Mouse (Mus musculus) midbrain, embryonic 11.5 days (tissue): ENCODE results near the gene Fam89b. TPM values are rescaled to one million over a fixed set of nuclear protein-coding genes. Genes with fewer than 3 reads are reported as not detected.
A peak's percentile ranks its signal among the peaks of the same experiment; 100 is the strongest.

Experiments used
- ATAC-seq: fragments of 200-750 bp; cut with Nextera tagmentation; 2 replicates; pipeline ENCODE4 v1.8.0; 2017; ENCODE audit warnings: moderate TSS enrichment, moderate library complexity; ENCODE audit not compliant: low FRiP score
- DNase-seq: peaks from one replicate; pipeline ENCODE4 v3.0.0; 2015; ENCODE audit warnings: low spot score; ENCODE audit errors: missing footprints
- H3K27ac ChIP-seq: fragments of 300-500 bp; sonication (generic); 2 replicates; pipeline ENCODE4 v1.5.1; 2014; ENCODE audit warnings: low read depth, low read length
- H3K27me3 ChIP-seq: fragments of 300-500 bp; sonication (generic); 2 replicates; pipeline ENCODE4 v1.6.1; 2014; ENCODE audit warnings: mild to moderate bottlenecking, low read length, moderate library complexity, mixed read lengths; ENCODE audit not compliant: control insufficient read depth, insufficient read depth
- H3K36me3 ChIP-seq: fragments of 300-500 bp; sonication (generic); 2 replicates; pipeline ENCODE4 v1.6.1; 2014; ENCODE audit warnings: mild to moderate bottlenecking, low read length, moderate library complexity, mixed read lengths; ENCODE audit not compliant: control insufficient read depth, insufficient read depth
- H3K4me1 ChIP-seq: fragments of 300-500 bp; sonication (generic); 2 replicates; pipeline ENCODE4 v1.6.1; 2014; ENCODE audit warnings: low read length; ENCODE audit not compliant: control insufficient read depth, insufficient read depth
- H3K4me2 ChIP-seq: fragments of 300-500 bp; sonication (generic); 2 replicates; pipeline ENCODE4 v1.6.1; 2014; ENCODE audit warnings: mild to moderate bottlenecking, moderate library complexity
- H3K4me3 ChIP-seq: fragments of 300-500 bp; sonication (generic); 2 replicates; pipeline ENCODE4 v1.5.1; 2014; ENCODE audit warnings: low read depth, low read length
- H3K9ac ChIP-seq: fragments of 300-500 bp; sonication (generic); 2 replicates; pipeline ENCODE4 v1.6.1; 2014; ENCODE audit warnings: low read length
- H3K9me3 ChIP-seq: fragments of 300-500 bp; sonication (generic); 2 replicates; pipeline ENCODE4 v1.6.1; 2016; ENCODE audit warnings: low read length; ENCODE audit not compliant: control insufficient read depth
- WGBS: fragments of 180-500 bp; shearing (Covaris S2); extraction: QIAGEN DNeasy Blood & Tissue Kit; methylation state at CpG from one replicate; pipeline ENCODE4 v1.1.7; 2014; 5-methylcytosine and 5-hydroxymethylcytosine counted together
- polyA plus RNA-seq: library from polyadenylated mRNA; unstranded; fragments of >200 nt; fragmentation: Nextera tagmentation; extraction: Ambion mirVana; gene quantifications from 2 replicates; pipeline ENCODE4 v1.2.1, GENCODE M21; 2014

The Fam89b gene
- polyA plus RNA-seq, 1 experiment from 2014 or later, result 158 TPM

DNA sequence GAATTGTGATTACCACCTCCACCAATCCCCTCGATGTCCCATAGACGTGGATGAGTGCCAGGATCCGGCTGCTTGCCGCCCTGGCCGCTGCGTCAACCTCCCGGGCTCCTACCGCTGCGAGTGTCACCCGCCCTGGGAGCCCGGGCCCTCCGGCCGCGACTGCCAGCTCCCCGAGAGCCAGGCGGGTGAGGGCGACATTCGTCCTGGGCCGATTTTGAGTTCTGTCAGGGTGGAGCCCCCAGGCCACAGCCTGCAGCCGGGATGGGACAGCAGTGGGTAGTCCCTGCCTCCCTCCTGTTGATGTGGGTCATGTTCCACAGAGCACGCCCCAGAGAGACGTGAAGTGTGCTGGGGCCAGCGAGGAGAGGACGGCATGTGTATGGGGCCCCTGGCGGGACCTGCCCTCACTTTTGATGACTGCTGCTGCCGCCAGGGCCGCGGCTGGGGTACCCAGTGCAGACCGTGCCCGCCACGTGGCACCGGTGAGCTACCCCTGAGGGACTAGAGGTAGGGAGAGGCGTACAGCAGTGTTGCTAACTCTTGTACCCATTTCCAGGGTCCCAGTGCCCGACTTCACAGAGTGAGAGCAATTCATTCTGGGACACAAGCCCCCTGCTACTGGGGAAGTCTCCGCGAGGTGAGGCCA lies 27.7 kb upstream of the Fam89b start:
- peak; percentile 88 for DNase-seq
- peak; percentile 33; the same call in 1 of the 2 replicates for ATAC-seq
- 13% methylated on average over 34 of the region's 36 CpGs for WGBS
- Histone ChIP-seq H3K27me3 (peaks cover 26% of the 10 kb centered on the region), H3K9me3 (no peaks in the 10 kb centered on the region), H3K4me3 (peak overlapping the region; percentile 18; the same call in 1 of the 2 replicates), H3K4me2 (peak overlapping the region; percentile 45), H3K4me1 (peaks cover 11% of the 10 kb centered on the region), H3K27ac (no peak overlapping the region), H3K36me3 (peaks cover 8% of the 10 kb centered on the region), H3K9ac (peak overlapping the region; percentile 56)

DNA sequence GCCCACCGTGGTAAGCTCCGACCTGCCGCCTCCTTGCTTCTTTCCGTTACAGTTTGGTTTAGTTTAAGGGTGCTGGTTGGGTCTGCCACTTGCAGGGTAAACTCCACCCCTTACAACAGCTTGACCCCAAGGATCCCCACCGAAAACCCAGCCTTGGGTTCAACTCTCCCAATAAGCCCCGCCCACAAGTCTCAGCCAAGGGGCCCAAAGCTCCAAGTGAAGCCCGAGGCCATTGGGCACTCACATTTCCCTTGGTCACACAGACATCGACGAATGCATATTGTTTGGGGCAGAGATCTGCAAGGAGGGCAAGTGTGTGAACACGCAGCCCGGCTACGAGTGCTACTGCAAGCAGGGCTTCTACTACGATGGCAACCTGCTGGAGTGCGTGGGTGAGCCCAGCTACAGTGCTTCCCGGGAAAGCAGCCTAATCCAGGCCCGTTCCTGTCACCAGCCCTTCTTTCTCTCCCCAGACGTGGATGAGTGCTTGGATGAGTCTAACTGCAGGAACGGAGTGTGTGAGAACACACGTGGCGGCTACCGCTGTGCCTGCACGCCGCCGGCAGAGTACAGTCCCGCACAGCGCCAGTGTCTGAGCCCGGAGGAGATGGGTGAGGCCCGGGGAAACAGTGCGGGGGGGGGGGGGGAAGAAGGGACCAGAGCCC lies 27.0 kb upstream of the Fam89b start:
- Histone ChIP-seq H3K27me3 (peaks cover 32% of the 10 kb centered on the region), H3K4me2 (peak overlapping the region; percentile 45), H3K27ac (no peak overlapping the region), H3K9ac (peak overlapping the region; percentile 56), H3K36me3 (peaks cover 6% of the 10 kb centered on the region), H3K4me1 (peaks cover 13% of the 10 kb centered on the region), H3K4me3 (peak overlapping the region; percentile 18; the same call in 1 of the 2 replicates), H3K9me3 (no peaks in the 10 kb centered on the region)
- ATAC-seq, result peak; percentile 22; the same call in 1 of the 2 replicates
- WGBS, result 6% methylated on average over 26 of the region's 29 CpGs
- DNase-seq, result peak; percentile 90

DNA sequence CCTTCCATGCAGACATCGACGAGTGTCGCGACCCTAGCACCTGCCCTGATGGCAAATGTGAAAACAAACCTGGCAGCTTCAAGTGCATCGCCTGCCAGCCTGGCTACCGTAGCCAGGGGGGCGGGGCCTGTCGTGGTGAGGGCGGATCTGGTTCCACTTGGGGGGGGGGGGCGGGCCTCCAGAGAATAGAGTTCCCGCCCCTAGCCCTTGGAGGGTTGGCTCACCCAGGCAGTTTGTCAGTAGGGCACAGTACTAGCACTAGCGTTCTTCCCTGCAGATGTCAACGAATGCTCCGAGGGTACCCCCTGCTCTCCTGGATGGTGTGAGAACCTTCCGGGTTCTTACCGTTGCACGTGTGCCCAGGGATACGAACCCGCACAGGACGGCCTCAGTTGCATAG lies 22.3 kb upstream of the Fam89b start:
- H3K4me2 ChIP-seq, result peak overlapping the region; percentile 12; the same call in 1 of the 2 replicates
- WGBS, result 8% methylated on average over 15 of the region's 20 CpGs

DNA sequence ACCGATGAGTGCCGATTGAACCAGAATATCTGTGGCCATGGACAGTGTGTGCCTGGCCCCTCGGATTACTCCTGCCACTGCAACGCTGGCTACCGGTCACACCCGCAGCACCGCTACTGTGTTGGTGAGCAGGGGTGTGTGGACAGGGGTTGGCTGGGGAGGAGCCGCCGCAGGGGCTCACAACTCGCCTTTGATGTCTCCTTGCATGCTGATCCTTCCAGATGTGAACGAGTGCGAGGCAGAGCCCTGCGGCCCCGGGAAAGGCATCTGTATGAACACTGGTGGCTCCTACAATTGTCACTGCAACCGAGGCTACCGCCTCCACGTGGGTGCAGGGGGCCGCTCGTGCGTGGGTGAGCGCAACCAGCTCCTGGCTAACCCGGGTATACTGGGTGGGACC lies 21.5 kb upstream of the Fam89b start:
- no peaks in the 10 kb centered on the region for H3K9me3 ChIP-seq
- H3K36me3 ChIP-seq, result no peaks in the 10 kb centered on the region
- H3K9ac ChIP-seq, result no peak overlapping the region
- H3K27ac ChIP-seq, result no peak overlapping the region
- H3K4me3 ChIP-seq, result no peak overlapping the region
- peak; percentile 88 for DNase-seq
- H3K27me3 ChIP-seq, result peaks cover 30% of the 10 kb centered on the region
- no peak overlapping the region for H3K4me2 ChIP-seq
- 5% methylated on average over 22 of the region's 22 CpGs for WGBS
- peaks cover 16% of the 10 kb centered on the region for H3K4me1 ChIP-seq
- no peak for ATAC-seq

More for the DNA sequence above, 22.3 kb upstream of the Fam89b start:
- Histone ChIP-seq H3K27me3 (peaks cover 34% of the 10 kb centered on the region), H3K27ac (no peak overlapping the region), H3K4me3 (no peak overlapping the region), H3K36me3 (no peaks in the 10 kb centered on the region), H3K4me1 (peaks cover 13% of the 10 kb centered on the region), H3K9ac (no peak overlapping the region), H3K9me3 (no peaks in the 10 kb centered on the region)
- DNase-seq, result peak; percentile 87
- ATAC-seq, result 0 out of 2 replicates have a peak, but pooled peaks have one; percentile 11

DNA sequence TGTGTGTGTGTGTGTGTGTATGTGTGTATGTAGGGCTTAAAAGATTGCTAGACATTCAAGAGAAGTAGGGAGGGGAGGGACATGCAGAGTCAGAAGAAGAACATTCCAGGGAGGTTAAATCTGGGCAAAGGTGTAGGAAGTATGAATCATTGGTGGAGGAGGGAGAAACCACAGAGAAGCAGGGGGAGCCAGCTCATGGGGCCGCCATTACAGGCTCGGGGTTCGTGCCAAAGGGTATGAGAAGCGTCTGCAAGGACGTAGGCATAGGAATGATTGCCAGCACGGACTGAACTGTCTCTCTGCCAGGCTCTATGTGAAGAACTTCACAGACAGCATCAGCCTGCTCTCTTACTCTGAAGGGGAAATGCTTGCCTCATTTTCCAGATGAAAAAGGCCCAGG lies 20.0 kb upstream of the Fam89b start:
- no peak overlapping the region for H3K27ac ChIP-seq
- H3K36me3 ChIP-seq, result no peaks in the 10 kb centered on the region
- peaks cover 23% of the 10 kb centered on the region for H3K4me1 ChIP-seq
- no peak overlapping the region for H3K4me2 ChIP-seq
- 84% methylated on average over 6 of the region's 6 CpGs for WGBS
- no peak overlapping the region for H3K4me3 ChIP-seq
- H3K9ac ChIP-seq, result no peak overlapping the region
- peaks cover 45% of the 10 kb centered on the region for H3K27me3 ChIP-seq
- ATAC-seq (no peak), DNase-seq (no peak)
- H3K9me3 ChIP-seq, result no peaks in the 10 kb centered on the region

DNA sequence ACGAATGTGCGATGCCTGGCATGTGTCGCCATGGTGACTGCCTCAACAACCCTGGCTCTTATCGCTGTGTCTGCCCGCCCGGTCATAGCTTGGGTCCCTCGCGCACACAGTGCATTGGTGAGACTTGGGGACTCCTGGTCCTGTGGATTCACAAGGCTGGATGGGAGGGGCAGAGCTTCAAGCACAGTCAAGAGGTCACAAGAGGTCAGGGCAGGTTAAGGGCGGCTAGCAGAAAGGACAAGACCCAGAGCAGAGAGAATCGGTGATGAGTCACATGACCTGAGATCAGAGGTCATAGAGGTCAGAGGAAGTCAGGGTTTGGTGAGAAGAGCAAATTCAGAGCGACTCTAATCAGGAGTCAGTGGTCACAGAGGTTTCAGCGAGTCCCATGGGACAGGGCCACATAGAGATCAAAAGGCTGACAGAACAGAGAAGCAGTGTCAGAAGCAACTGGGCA lies 17.5 kb upstream of the Fam89b start:
- Histone ChIP-seq H3K4me3 (no peak overlapping the region), H3K27ac (no peak overlapping the region), H3K4me1 (peaks cover 29% of the 10 kb centered on the region), H3K36me3 (no peaks in the 10 kb centered on the region), H3K9me3 (no peaks in the 10 kb centered on the region), H3K27me3 (peaks cover 54% of the 10 kb centered on the region), H3K9ac (no peak overlapping the region), H3K4me2 (no peak overlapping the region)
- peak; percentile 85 for DNase-seq
- ATAC-seq, result no peak
- 18% methylated on average over 12 of the region's 12 CpGs for WGBS

DNA sequence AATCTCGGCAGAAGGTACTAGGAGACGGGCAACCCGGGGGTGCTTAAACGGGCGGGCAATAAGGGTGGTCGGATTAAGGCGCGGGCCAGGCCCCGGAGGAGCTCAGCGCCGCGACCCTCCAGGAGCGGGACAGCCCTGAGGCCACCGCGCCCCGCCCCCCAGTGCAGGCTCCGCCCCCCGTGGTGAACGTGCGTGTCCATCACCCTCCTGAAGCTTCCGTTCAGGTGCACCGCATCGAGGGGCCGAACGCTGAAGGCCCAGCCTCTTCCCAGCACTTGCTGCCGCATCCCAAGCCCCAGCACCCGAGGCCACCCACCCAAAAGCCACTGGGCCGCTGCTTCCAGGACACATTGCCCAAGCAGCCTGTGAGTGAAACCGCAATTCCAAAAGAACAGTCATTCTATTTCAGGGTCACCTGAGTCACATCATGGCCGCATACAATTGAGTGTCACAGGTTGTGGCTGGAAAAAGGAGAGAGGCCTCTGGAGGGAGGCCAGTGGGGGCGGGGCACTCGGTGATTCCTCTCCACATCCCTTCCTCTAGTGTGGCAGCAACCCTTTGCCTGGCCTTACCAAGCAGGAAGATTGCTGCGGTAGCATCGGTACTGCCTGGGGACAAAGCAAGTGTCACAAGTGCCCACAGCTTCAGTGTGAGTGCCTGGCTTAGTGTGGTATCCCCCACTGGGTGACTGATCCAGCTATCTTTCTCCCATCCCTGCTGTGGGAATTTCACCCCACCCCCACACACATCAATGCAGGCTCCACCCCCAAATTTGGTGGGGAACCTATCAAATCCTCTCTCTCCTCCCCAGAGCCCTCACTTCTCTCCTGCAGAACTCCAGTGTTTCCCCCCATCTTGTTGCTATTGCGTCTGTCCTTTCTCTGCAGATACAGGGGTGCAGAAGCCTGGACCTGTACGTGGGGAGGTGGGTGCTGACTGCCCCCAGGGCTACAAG lies 16.6 kb upstream of the Fam89b start:
- ATAC-seq, result peak; percentile 15

DNA sequence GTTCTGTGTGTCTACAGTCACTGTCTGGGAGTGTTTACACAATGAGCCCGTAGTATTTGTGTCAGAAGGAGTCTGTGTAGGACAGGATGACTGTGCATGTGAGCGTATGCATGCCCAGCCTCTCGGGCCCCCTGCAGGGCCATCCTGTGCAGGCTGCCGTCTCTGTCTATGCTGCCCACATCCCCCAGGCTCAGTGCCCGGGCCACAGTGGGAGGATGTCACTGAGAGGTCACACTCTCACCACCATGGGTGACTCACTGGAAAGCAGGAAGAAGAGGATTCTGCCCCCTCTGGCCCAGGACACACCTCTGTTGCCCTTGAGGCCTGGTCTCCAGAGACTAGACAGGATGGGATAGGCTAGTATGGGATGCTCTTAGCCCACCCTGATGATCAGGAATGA lies 14.1 kb upstream of the Fam89b start:
- H3K27ac ChIP-seq, result no peak overlapping the region
- H3K9ac ChIP-seq, result no peak overlapping the region
- no peak for ATAC-seq
- H3K9me3 ChIP-seq, result no peaks in the 10 kb centered on the region
- no peak overlapping the region for H3K4me3 ChIP-seq
- peaks cover 42% of the 10 kb centered on the region for H3K27me3 ChIP-seq
- no peak overlapping the region for H3K4me2 ChIP-seq
- H3K36me3 ChIP-seq, result no peaks in the 10 kb centered on the region
- WGBS, result 73% methylated on average over 5 of the region's 5 CpGs
- H3K4me1 ChIP-seq, result peaks cover 30% of the 10 kb centered on the region
- DNase-seq, result no peak

More for the DNA sequence above, 16.6 kb upstream of the Fam89b start:
- peaks cover 45% of the 10 kb centered on the region for H3K27me3 ChIP-seq
- H3K4me3 ChIP-seq, result peak overlapping the region; percentile 11; the same call in 1 of the 2 replicates
- H3K27ac ChIP-seq, result no peak overlapping the region
- WGBS, result 4% methylated on average over 21 of the region's 36 CpGs
- H3K4me2 ChIP-seq, result peak overlapping the region; percentile 48
- peaks cover 27% of the 10 kb centered on the region for H3K4me1 ChIP-seq
- no peaks in the 10 kb centered on the region for H3K9me3 ChIP-seq
- H3K9ac ChIP-seq, result peak overlapping the region; percentile 35
- H3K36me3 ChIP-seq, result no peaks in the 10 kb centered on the region
- DNase-seq, result peak; percentile 93
